Mouse (Mus musculus) cerebellum, adult 11 months (tissue): ENCODE results near the gene Fam89b.
"Not testable (repeated sequence)": the region's sequence is repeated elsewhere in the genome, so short reads cannot be mapped to it uniquely, and the experiment has no call there.

ENCODE experiments used
- DNase-seq: peaks from one replicate; pipeline ENCODE4 v3.0.0; 2022

Gene Fam89b

DNA sequence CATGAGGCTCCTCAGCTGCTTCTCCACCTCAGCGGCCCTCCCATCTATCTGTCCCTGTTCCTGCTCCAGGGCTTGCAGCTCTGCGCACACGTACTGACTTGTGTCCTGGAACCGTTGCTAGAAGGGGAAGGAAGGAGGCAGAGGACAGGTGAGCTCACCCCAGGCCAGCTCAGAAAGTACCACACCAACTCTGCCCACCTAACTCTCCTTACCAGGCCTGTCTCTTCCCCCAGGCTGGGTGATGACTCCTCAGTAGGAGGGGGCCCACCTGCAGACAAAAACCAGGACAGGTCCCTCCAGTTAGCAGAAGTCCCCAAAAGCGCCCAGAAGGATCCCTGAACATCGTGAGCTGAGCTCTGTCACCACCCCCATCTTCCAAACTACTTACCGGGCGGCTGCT lies 18.9 kb downstream of the Fam89b start:
- no peak for DNase-seq

DNA sequence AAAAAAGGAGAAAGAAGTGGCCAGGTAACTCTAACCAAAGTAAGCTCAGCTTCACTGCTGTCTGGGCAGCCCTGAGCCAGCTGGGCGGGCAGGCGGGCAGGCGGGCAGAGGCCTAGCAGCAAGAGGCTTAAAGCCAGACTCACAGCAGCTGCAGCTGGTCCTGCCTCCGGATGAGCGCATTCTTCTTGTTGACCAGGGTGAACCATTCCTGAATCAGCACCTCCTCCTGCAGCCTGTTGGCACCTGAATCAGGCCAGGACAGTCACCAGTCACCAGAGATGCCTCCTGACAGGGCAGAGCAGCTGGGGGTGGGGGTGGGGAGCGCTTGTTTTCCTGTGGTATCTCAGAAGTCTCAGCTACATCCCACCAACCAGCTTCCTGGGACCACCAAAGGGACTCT lies 19.4 kb downstream of the Fam89b start:
- DNase-seq: no peak

DNA sequence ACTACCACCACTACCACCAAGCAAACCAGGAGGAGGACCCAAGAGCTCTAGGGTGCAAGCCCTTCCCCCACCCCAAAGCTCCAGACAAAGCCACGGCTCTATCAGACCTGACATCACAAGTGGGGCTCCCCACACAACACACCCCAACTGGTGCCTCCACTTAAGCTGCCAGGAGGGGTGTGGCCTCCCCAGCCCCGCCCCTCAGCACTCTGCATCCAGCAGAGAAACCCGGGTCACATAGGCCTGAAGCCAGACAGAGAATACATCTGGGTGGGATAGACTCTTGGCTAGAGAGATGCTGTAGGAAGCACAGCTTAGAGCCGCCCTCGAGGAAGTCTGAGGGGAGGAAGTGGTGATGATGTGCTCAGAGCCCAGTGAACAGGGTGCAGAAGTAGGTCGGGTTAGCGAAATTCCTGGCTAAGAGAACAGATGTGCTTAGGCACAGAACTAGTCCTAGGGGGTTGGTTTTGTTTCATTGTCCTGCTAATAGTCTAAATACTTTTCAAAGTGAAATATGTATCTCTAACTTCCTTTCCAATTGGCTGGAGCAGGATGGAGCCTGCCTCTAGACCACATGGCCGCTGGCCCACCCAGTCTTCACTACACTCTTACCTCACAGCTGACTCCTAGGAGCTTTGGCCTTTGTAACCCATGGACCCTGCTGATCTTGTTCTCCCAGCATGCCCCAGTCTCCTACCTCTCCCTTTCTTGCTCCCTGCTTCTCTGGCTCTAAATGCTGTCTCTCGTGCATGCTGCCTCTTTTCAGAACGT lies 24.5 kb downstream of the Fam89b start:
- DNase-seq: no peak

GRCm38 (mm10) chr19:5704163-5704800 lies 25.2 kb downstream of the Fam89b start, which contains the start of gene Kcnk7:
Gene Kcnk7 (plus strand): TSS chr19:5704367.
- DNase-seq: no peak

DNA sequence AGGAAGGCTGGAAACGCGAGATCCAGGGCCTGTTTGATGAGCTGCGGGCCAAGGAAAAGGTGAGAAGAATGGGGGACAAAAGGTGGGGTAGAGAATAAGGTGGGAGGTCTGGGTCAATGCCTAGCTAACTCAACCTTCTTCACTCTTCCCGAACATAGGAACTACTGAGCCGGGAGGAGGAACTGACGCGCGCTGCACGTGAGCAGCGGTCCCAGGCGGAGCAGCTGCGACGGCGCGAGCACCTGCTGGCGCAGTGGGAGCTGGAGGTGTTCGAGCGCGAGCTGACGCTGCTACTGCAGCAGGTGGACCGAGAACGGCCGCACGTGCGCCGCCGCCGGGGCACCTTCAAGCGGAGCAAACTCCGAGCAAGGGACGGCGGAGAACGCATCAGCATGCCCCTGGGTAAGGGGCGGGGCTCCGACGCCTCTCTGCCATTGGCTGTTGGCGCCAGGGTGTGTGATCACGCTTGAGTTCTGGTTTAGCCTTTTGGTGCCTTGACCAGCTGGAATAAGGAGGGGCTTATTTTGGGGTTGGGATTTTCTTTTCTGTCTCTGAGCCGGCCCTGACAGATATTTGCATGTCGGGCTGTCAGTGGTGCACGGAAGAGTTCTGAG lies 33.5 kb downstream of the Fam89b start:
- DNase-seq: no peak

- DNase-seq: no peak
These were observed 35.7 kb downstream of the Fam89b start for GRCm38 (mm10) chr19:5693801-5694200.

DNA sequence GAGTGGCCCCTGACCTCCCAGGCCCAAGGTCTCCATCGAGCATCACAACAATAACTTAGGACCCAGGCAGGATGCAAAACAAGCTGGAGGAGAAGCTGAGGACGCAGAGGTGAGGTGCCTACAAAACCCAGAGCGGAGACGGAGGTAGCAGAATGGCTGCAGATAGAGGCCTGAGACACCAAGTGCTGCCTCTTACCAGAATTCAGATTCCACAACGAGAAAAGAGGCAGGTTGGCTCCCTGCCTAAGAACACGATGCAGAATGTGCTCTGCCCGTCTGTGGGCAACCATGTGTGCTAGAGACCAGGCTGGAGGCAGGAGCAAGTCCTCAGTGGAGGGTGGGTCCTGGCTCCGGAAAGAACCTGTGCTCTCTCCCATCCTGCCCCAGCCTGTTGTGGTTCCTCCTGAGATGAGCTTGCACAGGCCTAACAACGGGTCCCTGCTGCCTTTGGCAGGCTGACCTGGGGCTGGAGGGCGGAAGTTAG lies 36.5 kb downstream of the Fam89b start:
- no peak for DNase-seq

DNA sequence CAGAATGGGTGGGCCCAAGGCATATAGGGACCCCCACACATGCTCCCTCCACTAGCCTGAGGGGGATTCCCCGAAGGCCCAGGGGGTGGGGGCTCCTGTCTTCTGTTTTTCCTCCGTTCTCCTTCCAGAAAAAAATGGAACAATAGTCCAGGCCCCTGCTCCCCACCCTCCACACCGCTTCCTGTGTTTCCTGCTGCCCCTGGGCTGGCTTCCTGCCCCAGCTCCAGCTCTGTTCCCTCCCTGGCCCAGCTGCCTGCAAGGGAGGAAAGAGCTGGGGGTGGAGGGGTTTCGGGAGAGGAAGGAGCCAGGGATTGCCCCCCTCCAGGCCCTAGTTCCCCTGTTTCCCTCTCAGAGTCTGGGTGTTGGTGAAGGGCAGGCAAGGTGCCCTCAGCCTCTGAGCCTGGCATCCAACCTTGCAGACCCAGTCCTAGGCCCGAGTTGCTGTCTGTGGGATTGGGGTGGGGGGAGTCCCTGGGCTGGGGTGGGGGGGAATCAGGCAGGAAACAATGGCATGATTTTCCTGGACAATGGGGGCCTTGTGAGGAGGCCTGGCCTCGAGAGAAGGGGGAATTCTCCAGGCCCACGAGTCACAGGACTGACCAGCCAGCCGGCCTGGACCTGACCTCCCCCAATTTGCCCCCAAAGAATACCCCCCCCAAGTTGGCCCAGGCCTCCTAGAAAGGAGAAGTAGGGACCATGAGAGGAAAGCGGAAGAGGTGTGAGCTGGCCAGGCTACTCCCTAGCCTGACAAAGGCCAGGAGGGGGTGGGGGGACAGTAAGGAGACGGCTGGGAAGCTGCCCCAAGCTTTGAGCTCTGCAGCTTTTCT lies 37.2 kb downstream of the Fam89b start:
- DNase-seq: no peak

DNA sequence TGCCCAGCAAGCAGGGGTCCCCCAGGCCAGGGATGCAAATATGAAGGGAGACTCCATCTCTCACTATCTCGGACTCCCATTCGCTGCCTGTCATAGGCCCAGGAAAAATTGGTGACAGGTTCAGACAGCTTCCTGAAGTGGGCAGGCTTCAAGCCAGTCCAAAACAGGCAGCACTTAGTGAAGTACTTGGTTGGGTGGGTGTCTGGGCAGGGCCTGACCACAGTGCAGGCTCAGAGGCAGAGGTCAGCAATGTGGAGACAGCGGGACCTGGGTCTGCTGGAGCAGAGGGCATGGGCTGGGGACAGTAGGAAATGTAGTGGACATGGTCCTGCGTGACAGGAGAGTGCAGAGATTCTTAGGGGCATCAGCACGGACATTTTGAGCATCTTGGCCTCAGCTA lies 37.9 kb downstream of the Fam89b start:
- DNase-seq: no peak

DNA sequence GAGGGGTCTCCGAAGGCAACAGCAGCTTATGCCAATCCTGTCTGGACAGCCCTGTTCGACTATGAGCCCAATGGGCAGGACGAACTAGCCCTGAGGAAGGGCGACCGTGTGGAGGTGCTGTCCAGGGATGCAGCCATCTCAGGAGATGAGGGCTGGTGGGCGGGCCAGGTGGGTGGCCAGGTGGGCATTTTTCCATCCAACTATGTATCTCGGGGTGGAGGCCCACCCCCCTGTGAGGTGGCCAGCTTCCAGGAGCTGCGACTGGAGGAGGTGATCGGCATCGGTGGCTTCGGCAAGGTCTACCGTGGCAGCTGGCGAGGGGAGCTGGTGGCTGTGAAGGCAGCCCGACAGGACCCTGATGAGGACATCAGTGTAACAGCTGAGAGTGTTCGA lies 39.1 kb downstream of the Fam89b start:
- DNase-seq: peak; percentile 58

DNA sequence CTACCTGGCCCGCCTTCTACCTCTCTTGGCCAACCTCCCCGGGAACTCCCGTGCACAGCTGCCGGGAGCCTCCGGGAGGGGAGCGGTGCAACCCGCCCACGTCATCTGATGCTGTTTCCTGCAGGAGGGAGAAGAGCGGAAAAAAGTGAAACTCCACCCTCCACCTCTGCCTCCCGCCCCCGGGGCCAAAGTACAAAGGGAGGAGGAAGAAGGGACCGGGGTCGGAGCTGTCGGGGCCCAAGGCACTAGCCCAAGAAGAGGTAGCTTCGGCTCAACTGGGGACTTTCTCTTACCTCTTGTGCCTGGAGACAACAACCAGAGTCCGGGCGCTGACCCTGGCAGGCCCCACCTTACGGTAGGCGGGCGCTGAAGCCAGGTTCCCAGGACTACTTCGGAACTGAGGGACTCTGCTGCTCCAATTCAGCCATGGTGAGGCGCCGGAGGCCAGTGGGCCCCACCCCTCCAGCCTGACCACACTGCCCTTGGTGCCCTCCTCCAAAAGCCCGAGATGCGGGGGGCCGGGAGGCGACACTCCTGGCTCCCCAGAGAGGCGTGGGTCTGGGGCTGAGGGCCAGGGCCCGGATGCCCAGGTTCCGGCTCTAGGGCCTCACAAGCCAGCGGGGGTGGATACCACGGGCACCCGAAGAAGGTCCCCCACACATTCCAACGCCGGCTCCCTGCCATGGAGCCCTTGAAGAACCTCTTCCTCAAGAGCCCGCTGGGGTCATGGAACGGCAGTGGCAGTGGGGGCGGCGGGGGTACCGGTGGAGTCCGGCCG lies 39.7 kb downstream of the Fam89b start:
- peak; percentile 63 for DNase-seq

- no peak for DNase-seq
These were observed 40.4 kb downstream of the Fam89b start for GRCm38 (mm10) chr19:5689088-5689428.

- DNase-seq: peak; percentile 98
These were observed 41.0 kb downstream of the Fam89b start, which contains the start of the genes Map3k11 and Pcnx3 for GRCm38 (mm10) chr19:5688200-5689087. Gene Map3k11 (plus strand): TSS chr19:5688742. Gene Pcnx3 (minus strand): TSS chr19:5688908.

DNA sequence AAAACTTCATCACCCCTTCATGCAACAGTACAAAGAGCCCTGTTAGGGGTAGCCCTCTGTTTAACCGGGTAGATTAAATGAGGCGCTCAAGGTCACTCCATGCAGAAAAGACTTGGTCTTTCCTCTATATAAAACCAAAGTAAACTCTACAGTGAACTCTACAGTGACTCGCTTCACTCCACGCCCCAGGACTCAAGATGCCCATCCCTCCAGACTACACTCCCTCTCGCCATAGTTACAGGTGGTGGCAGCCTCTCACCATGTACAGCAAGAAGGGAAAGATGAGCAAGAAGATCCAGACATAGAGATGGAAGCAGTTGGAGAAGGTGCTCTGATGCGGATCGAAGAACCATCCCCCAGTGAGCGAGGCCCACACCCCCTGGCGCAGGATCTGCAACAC lies 41.7 kb downstream of the Fam89b start:
- DNase-seq: no peak

DNA sequence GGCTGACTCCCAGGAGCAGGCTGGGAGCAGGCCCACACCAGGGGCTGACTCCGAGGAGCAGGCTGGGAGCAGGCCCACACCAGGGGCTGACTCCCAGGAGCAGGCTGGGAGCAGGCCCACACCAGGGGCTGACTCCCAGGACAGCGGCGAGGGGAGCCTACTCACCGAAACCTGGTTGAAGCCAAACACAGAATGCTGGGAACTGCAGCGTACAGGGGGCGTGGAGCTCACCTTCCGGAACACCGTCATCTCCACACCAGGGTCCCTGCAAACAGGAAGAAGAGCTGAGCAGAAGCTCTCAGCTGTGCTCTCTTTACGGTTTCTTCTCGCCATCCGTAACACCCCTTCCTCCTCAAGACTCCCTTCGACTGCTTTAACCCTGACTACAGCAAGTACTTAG lies 42.5 kb downstream of the Fam89b start:
- not testable (repeated sequence) for DNase-seq

DNA sequence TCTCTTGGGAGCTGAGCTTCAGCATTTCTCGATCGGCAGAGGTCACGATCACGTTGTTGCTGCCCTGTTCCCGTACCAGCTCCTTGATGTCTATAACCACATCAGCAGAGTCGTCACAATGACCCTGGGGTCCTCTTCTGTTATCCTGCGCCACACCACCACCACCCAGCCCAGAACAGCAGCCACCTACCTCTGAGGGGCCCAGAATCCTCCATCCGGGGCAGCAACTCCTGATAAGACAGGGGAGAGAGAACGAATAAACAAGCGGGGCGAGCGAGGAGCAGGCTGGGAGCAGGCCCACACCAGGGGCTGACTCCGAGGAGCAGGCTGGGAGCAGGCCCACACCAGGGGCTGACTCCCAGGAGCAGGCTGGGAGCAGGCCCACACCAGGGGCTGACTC lies 43.0 kb downstream of the Fam89b start:
- DNase-seq: no peak

DNA sequence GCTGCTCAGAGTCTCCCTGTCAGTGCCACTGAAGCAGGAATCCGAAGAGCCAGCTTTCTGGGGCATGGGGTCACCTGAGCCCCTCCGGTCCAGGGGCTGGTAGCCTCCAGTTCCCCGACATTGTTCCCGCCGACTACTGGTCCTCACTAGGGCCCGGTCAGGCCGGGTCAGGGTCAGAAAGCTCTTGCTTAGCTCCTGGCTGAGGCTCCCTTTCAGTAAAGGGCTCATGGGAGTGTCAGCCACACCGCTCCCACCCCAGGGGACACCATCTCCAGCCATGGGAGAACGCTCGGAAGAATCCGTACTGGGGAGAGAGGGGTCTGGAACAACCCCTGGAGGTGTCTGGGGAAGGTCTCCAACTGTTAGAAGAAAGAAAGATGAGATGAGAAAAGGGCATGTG lies 43.6 kb downstream of the Fam89b start:
- DNase-seq: no peak

DNA sequence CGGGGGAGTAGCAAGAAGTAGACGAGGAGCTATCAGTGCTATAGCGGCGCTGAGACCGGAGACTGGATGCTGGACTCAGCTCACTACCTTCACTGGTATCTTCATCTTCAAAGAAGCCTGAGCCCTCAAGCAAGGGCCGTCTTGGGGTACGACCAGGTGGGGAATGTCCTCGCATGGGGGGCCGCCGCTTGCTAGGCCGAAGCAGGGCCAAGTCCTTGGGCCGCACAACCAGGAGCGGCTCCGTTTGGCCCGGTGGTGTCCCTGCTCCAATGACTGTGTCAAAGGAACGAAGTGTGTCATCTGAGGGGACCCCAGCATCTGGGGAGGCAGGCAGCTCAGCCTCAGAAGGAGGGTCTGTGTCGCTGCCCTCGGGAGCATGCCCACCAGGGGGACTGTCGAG lies 44.0 kb downstream of the Fam89b start:
- DNase-seq: no peak

DNA sequence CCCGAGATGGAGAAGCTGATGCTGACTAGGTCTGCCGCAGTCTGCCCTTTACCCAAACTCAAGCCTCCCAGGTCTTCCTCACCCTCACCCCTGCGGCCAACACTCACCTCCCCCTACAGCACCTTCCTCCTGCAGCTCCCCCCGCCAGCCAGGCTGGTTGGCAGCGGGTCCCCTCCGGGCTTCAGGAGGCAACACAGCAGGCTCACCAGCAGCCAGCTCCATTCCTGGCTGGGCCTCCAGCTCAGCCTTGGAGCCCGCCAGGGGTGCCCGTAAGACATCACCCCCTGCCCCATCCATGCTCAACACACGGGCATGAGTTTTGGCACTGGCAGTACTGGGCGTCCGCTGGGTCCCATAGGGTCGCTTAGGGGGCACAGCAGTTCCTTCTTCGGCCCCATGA lies 44.5 kb downstream of the Fam89b start:
- DNase-seq: no peak

- DNase-seq: no peak
These were observed 45.2 kb downstream of the Fam89b start for GRCm38 (mm10) chr19:5684236-5684635.

- DNase-seq: no peak
These were observed 49.0 kb downstream of the Fam89b start for GRCm38 (mm10) chr19:5680432-5680831.
